28 mouse cellular contexts compared by ENCODE assay signal in genomic region chr10:25552936-25553335, GRCm38 (mm10). TPM values are rescaled to one million over a fixed set of nuclear protein-coding genes. Genes with fewer than 3 reads are reported as not detected.
DNase-seq lines count a peak whose midpoint lies in the region; ATAC-seq and TF ChIP-seq lines count a peak whose summit lies in the region.
"Had no signal": no experiment of that assay in that cellular context is flagged by ENCODE, and none has a peak within 500 bp of the region (broad histone marks: within the 10 kb centered on the region; RNA-seq: fewer than 3 reads in every experiment).

No protein-coding gene starts in this region.

- H3K27ac ChIP-seq in forebrain, postnatal 0 days (ENCODE audit: low read depth, low read length), result no peak overlapping the region
- H3K27ac ChIP-seq in forebrain, embryonic 11.5 days (ENCODE audit: low read depth, low read length), result no peak overlapping the region
- H3K27ac ChIP-seq: embryonic facial prominence, embryonic 10.5 days; heart, embryonic 15.5 days; hindbrain, embryonic 15.5 days; macrophage had no signal

- ATAC-seq in forebrain, postnatal 0 days, result 0 out of 2 replicates have a peak, but pooled peaks have one; percentile 8
- ATAC-seq in forebrain, embryonic 11.5 days (replicated peaks; ENCODE audit: low FRiP score), result no peak

- TF ChIP-seq CTCF in forebrain, postnatal 0 days (IDR thresholded peaks at IDR 0.05; ENCODE audit: low read depth), result no peak

- H3K9ac ChIP-seq in forebrain, postnatal 0 days, result no peak overlapping the region
- H3K9ac ChIP-seq in forebrain, embryonic 11.5 days (ENCODE audit: low read length), result no peak overlapping the region
- H3K9ac ChIP-seq: heart, embryonic 15.5 days; hindbrain, embryonic 15.5 days had no signal

- H3K36me3 ChIP-seq in forebrain, postnatal 0 days (ENCODE audit: insufficient read depth), result no peaks in the 10 kb centered on the region
- H3K36me3 ChIP-seq in forebrain, embryonic 11.5 days (ENCODE audit: control insufficient read depth, insufficient read depth, low read length), result no peaks in the 10 kb centered on the region
- H3K36me3 ChIP-seq: embryonic facial prominence, embryonic 10.5 days; heart, embryonic 15.5 days; hindbrain, embryonic 15.5 days had no signal

- H3K27me3 ChIP-seq in forebrain, postnatal 0 days (ENCODE audit: insufficient read depth, low read length), result no peaks in the 10 kb centered on the region
- H3K27me3 ChIP-seq in forebrain, embryonic 11.5 days (ENCODE audit: control insufficient read depth, insufficient read depth, low read length), result no peaks in the 10 kb centered on the region
- H3K27me3 ChIP-seq: heart, embryonic 15.5 days; hindbrain, embryonic 15.5 days had no signal

- no peak overlapping the region for H3K4me2 ChIP-seq in forebrain, postnatal 0 days (ENCODE audit: low read depth)
- H3K4me2 ChIP-seq in forebrain, embryonic 11.5 days (ENCODE audit: low read depth, low read length, severe bottlenecking), result no peak overlapping the region
- H3K4me2 ChIP-seq: heart, embryonic 15.5 days; hindbrain, embryonic 15.5 days; midbrain, embryonic 11.5 days had no signal

- H3K4me3 ChIP-seq in forebrain, postnatal 0 days (ENCODE audit: low read depth, low read length), result no peak overlapping the region
- H3K4me3 ChIP-seq in forebrain, embryonic 11.5 days (ENCODE audit: low read depth, low read length), result no peak overlapping the region
- H3K4me3 ChIP-seq: embryonic facial prominence, embryonic 10.5 days; heart, embryonic 15.5 days; hindbrain, embryonic 15.5 days had no signal

- WGBS in forebrain, postnatal 0 days, result 36% methylated on average over 4 of the region's 4 CpGs
- 81% methylated on average over 4 of the region's 4 CpGs for WGBS in forebrain, embryonic 11.5 days

- H3K9me3 ChIP-seq in forebrain, postnatal 0 days (ENCODE audit: low read length), result no peaks in the 10 kb centered on the region
- H3K9me3 ChIP-seq in forebrain, embryonic 11.5 days (ENCODE audit: control insufficient read depth, low read length), result no peaks in the 10 kb centered on the region
- H3K9me3 ChIP-seq: embryonic facial prominence, embryonic 10.5 days; heart, embryonic 15.5 days; hindbrain, embryonic 15.5 days had no signal

- H3K4me1 ChIP-seq in forebrain, postnatal 0 days (ENCODE audit: insufficient read depth), result no peaks in the 10 kb centered on the region
- no peaks in the 10 kb centered on the region for H3K4me1 ChIP-seq in forebrain, embryonic 11.5 days (replicated peaks; ENCODE audit: control insufficient read depth, insufficient read depth, low read length)
- H3K4me1 ChIP-seq: embryonic facial prominence, embryonic 10.5 days; heart, embryonic 15.5 days; hindbrain, embryonic 15.5 days had no signal

- no peak for DNase-seq in forebrain, postnatal 0 days
- DNase-seq in forebrain, embryonic 11.5 days (ENCODE audit: low spot score), result no peak
- peak; percentile 7 to 32 for DNase-seq in layer of hippocampus, adult 18-20 months (ENCODE audit: low spot score in 2 of 2)
- no peak for DNase-seq in layer of hippocampus, postnatal 25 days (ENCODE audit: extremely low spot score in 1 of 2, low spot score in 1 of 2)
- DNase-seq in NIH3T3 (ENCODE audit: low read depth), result peak; percentile 40
- peak; percentile 15 to 20 for DNase-seq in layer of hippocampus, postnatal 14 days (ENCODE audit: low spot score in 2 of 2)
- no peak for DNase-seq in gastrocnemius, adult 8-10 months (ENCODE audit: low spot score in 2 of 2)
- no peak for DNase-seq in thymus, adult 18-20 months
- DNase-seq: adrenal gland, postnatal 14 days; cerebellum, adult 9-11 months; heart, postnatal 4 days; kidney, adult 8-10 months; kidney, postnatal 14 days; thymus, postnatal 4 days had no signal

RNA-seq across cellular contexts. Expression of gene Smlr1, which starts 16.9 kb away (rescaled TPM):
- not detected in 2 replicates for total RNA-seq in forebrain, postnatal 0 days (2014; rRNA removed)
- not detected in 2 replicates for polyA plus RNA-seq in forebrain, postnatal 0 days (2015; fragmentation: Nextera tagmentation; extraction: Ambion mirVana)
- polyA plus RNA-seq in forebrain, embryonic 11.5 days (2014; fragmentation: Nextera tagmentation; extraction: Ambion mirVana), result not detected in 2 replicates
- not detected for total RNA-seq in layer of hippocampus, adult 18-20 months (2021)
- not detected for total RNA-seq in layer of hippocampus, postnatal 25 days (2021)
- total RNA-seq in layer of hippocampus, postnatal 14 days (2021), result under 1 TPM in 1 of 2 experiments, not detected in 1; 0.41 TPM
- total RNA-seq in gastrocnemius, adult 8-10 months (2022), result not detected
- total RNA-seq: common myeloid progenitor, adult 5-6 weeks; gastrocnemius, adult 18-20 months; gastrocnemius, postnatal 4 days; heart, postnatal 4 days had no signal
- polyA plus RNA-seq: embryonic facial prominence, embryonic 10.5 days; heart, embryonic 15.5 days; hindbrain, embryonic 15.5 days; intestine, embryonic 14.5 days; limb, embryonic 11.5 days; lung, embryonic 16.5 days; macrophage; midbrain, embryonic 11.5 days; midbrain, postnatal 0 days; neural tube, embryonic 14.5 days; spleen, adult 2 months had no signal

Comparison
In these comparisons a context has a peak if more than half of its experiments do, and no peak if none do; other contexts are left out.
1. DNase-seq: peak in layer of hippocampus, adult 18-20 months (2 of 2), NIH3T3 (single experiment) and layer of hippocampus, postnatal 14 days (2 of 2); none in forebrain, postnatal 0 days (single experiment), forebrain, embryonic 11.5 days (single experiment), layer of hippocampus, postnatal 25 days (0 of 2), gastrocnemius, adult 8-10 months (0 of 2) and thymus, adult 18-20 months (0 of 2).